ENCODE assay signal across 8 mouse cellular contexts in the genomic region with DNA sequence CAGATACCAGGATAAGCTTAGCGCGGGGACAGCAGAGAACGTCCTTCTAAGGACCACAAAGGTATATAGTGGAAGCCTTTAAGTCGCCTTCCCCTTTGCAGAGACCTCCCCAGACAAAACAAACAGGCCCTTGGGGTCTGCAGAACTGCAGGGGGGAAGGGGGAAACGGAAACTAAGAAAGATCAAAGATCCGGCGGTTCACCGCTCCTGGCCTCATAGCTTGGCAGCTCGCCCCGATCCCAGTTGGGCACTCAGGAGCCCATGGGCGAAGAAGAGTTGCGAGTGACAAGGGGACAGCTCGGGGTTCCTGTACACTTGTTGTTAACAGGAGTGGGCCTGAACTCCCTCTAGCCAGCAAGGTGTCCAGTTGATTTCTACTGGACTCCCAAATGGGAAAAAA. TPM values are rescaled to one million over a fixed set of nuclear protein-coding genes. Genes with fewer than 3 reads are reported as not detected.
DNase-seq lines count a peak whose midpoint lies in the region; ATAC-seq and TF ChIP-seq lines count a peak whose summit lies in the region.

No protein-coding gene starts in this region.

- H3K9me3 ChIP-seq in kidney, postnatal 0 days (replicated peaks; ENCODE audit: low read length) = no peaks in the 10 kb centered on the region
- H3K9me3 ChIP-seq in forebrain, embryonic 16.5 days (ENCODE audit: control insufficient read depth, low read length) = no peaks in the 10 kb centered on the region
- no peaks in the 10 kb centered on the region for H3K9me3 ChIP-seq in liver, embryonic 15.5 days (replicated peaks)

- H3K4me3 ChIP-seq in kidney, postnatal 0 days (replicated peaks; ENCODE audit: low read depth, low read length) = peak overlapping the region; percentile 70; the same call in 1 of the 2 replicates
- H3K4me3 ChIP-seq in forebrain, embryonic 16.5 days (replicated peaks; ENCODE audit: low read length) = no peak overlapping the region
- no peak overlapping the region for H3K4me3 ChIP-seq in liver, embryonic 15.5 days (replicated peaks)

- 0 out of 2 replicates have a peak, but pooled peaks cover 13% of the 10 kb centered on the region for H3K4me1 ChIP-seq in kidney, postnatal 0 days (replicated peaks; ENCODE audit: insufficient read depth, low read length)
- peaks cover 26% of the 10 kb centered on the region for H3K4me1 ChIP-seq in forebrain, embryonic 16.5 days (replicated peaks; ENCODE audit: control insufficient read depth, insufficient read depth, low read length)
- H3K4me1 ChIP-seq in liver, embryonic 15.5 days (replicated peaks) = no peaks in the 10 kb centered on the region

- H3K9ac ChIP-seq in kidney, postnatal 0 days (ENCODE audit: low read depth, low read length) = no peak overlapping the region
- H3K9ac ChIP-seq in forebrain, embryonic 16.5 days (replicated peaks; ENCODE audit: low read depth, low read length) = no peak overlapping the region
- no peak overlapping the region for H3K9ac ChIP-seq in liver, embryonic 15.5 days

- no peaks in the 10 kb centered on the region for H3K27me3 ChIP-seq in kidney, postnatal 0 days (ENCODE audit: insufficient read depth, low read length)
- H3K27me3 ChIP-seq in forebrain, embryonic 16.5 days (replicated peaks; ENCODE audit: control insufficient read depth, insufficient read depth, low read length) = no peaks in the 10 kb centered on the region; the same call in 1 of the 2 replicates
- H3K27me3 ChIP-seq in liver, embryonic 15.5 days = peaks cover 71% of the 10 kb centered on the region

- H3K27ac ChIP-seq in kidney, postnatal 0 days = no peak overlapping the region
- no peak overlapping the region for H3K27ac ChIP-seq in forebrain, embryonic 16.5 days (ENCODE audit: low read length)
- no peak overlapping the region for H3K27ac ChIP-seq in liver, embryonic 15.5 days (replicated peaks)

- TF ChIP-seq CTCF in kidney, postnatal 0 days (IDR thresholded peaks at IDR 0.05; ENCODE audit: low read depth) = no peak

- H3K4me2 ChIP-seq in kidney, postnatal 0 days (ENCODE audit: low read length) = peak overlapping the region; percentile 96
- peak overlapping the region; percentile 97 for H3K4me2 ChIP-seq in forebrain, embryonic 16.5 days (ENCODE audit: low read length)
- peak overlapping the region; percentile 75; the same call in 1 of the 2 replicates for H3K4me2 ChIP-seq in liver, embryonic 15.5 days

- H3K36me3 ChIP-seq in kidney, postnatal 0 days (ENCODE audit: insufficient read depth, low read length) = no peaks in the 10 kb centered on the region
- no peaks in the 10 kb centered on the region for H3K36me3 ChIP-seq in forebrain, embryonic 16.5 days (ENCODE audit: control insufficient read depth, insufficient read depth)
- H3K36me3 ChIP-seq in liver, embryonic 15.5 days (replicated peaks) = no peaks in the 10 kb centered on the region

- intact Hi-C loops in gastrocnemius, postnatal 14 days (cut with DNase I; ENCODE audit: low total_unique reads) = no loop called here

- no peak for ATAC-seq in kidney, postnatal 0 days (replicated peaks; ENCODE audit: low FRiP score, low read depth)
- no peak for ATAC-seq in forebrain, embryonic 16.5 days
- ATAC-seq in liver, embryonic 15.5 days (ENCODE audit: insufficient read depth) = no peak

- no peak for DNase-seq in kidney, postnatal 0 days (ENCODE audit: low spot score)
- DNase-seq in kidney, adult 9 months = no peak
- peak; percentile 29 for DNase-seq in cerebellum, adult 9-10 months
- DNase-seq in thymus, postnatal 14 days = peak; percentile 44
- no peak for DNase-seq in embryo, embryonic 10 days (ENCODE audit: low spot score)
- no peak for DNase-seq in gastrocnemius, postnatal 14 days

- WGBS in kidney, postnatal 0 days = 16% methylated on average over 13 of the region's 13 CpGs
- 8% methylated on average over 13 of the region's 13 CpGs for WGBS in forebrain, embryonic 16.5 days
- 4% methylated on average over 13 of the region's 13 CpGs for WGBS in liver, embryonic 15.5 days (ENCODE audit: insufficient replicate concordance)

RNA-seq across cellular contexts. Expression of a gene that starts 0.8 kb away (rescaled TPM):
- polyA plus RNA-seq in kidney, postnatal 0 days (2015; fragmentation: Nextera tagmentation; extraction: Ambion mirVana) = 64.6 and 68.1 TPM in 2 replicates
- 28.3 and 28.5 TPM in 2 replicates for polyA plus RNA-seq in forebrain, embryonic 16.5 days (2015; fragmentation: Nextera tagmentation; extraction: Ambion mirVana)
- polyA plus RNA-seq in liver, embryonic 15.5 days (2015; fragmentation: Nextera tagmentation; extraction: Ambion mirVana) = 1.8 and 1.9 TPM in 2 replicates
- total RNA-seq in gastrocnemius, postnatal 14 days (2021) = 1 to 10 TPM; 3.1 to 4.5 TPM

Comparison
In these comparisons a context has a peak if more than half of its experiments do, and no peak if none do; other contexts are left out.
1. DNase-seq: peak in cerebellum, adult 9-10 months (single experiment) and thymus, postnatal 14 days (single experiment); none in kidney, postnatal 0 days (single experiment), kidney, adult 9 months (single experiment), embryo, embryonic 10 days (single experiment) and gastrocnemius, postnatal 14 days (single experiment).
2. RNA of a gene that starts 0.8 kb away (polyA plus RNA-seq): 64.6 to 68.1 TPM in kidney, postnatal 0 days and 28.3 to 28.5 TPM in forebrain, embryonic 16.5 days; 1.8 to 1.9 TPM in liver, embryonic 15.5 days; every median in the first group is over 10 times any median in the second.
3. Peak in every context shown above with its lines, with median percentiles within 50 percentile points of each other: H3K4me2 ChIP-seq.